Mouse (Mus musculus) ovary, postnatal 14 days (tissue): ENCODE results near the gene Iqschfp.

Source experiments
- DNase-seq: peaks from one replicate; pipeline ENCODE4 v3.0.0; 2022; ENCODE audit warnings: low spot score

Gene Iqschfp

DNA sequence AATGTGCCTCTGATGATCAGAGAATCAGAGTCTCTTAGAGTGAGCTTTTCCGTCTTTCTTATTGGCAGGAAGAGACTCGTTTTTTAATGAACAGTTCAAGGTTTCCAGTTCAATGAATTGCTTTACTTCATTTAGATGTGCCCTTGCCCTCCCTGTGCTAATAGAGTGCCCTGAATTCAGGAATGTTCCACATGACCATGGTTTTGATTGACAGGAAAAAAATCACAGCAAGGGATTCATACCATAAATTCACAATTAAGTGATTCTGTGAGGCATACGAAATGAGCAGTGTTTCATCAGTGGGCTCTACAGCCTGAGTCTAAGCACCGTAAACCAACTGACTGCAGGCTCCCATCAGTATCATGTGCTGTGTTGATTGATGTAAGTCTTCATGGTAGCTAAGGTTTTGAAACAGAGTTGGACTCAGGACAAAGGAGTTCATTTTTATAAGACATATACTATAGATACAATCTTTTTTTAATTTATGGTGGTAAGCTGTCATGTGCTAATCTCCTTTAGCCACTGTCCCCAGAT lies 312.0 kb downstream of the Iqschfp start:
- DNase-seq = no peak

DNA sequence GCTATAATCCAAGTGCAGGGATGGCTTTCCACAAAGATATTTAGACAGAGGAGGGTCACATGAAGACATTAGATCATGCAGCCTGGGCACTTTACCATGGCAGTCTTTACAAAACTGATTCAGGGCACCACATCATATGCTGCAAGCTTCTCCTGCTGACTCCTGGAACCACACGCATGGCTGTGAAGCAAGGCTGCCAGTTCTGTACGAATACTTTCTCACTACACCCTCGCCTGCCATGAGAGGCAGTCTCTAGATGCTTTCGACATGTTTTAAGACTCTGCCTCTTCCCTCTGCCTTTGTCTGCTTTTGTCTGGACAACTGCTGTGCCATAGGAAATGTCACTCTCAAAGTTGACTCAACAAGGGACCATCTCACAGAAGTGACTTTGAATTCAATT lies 318.4 kb downstream of the Iqschfp start:
- DNase-seq = no peak

DNA sequence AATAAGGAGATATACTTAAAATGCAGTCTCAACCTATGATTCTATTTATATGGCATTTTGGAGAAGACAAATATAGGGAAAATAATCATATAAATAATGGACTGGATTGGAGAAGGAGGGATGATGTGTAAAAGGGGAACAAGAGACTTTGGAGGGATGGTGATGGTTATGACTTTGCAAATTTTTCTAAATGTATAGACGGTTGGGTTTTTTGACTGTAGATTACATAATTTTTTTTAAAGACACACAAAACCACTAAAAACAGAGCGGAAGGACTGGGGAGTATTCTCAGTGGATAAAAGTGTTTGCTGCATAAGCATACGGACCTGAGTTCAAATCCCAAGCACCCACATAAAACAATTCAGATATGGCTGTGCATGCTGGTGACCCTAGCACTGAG lies 329.4 kb downstream of the Iqschfp start:
- no peak for DNase-seq

DNA sequence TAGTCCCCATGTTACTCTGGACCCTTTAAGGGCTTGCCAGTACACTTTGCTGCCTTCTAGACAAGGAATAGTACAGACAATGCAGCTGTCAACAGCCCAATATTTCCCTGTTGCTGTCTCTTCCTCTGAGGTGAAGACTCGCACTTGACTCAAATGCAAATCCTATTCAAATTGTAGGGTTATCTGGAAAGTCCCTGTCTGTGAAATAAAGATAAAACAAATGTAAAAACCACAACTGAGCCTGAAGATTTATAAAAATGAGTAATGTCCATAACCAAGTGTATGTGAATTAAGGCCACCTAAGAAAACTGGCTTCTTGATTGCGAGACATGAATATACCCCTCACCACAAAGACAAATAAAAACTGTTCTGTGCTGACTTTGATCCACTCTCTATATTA lies 347.9 kb downstream of the Iqschfp start:
- DNase-seq = no peak

DNA sequence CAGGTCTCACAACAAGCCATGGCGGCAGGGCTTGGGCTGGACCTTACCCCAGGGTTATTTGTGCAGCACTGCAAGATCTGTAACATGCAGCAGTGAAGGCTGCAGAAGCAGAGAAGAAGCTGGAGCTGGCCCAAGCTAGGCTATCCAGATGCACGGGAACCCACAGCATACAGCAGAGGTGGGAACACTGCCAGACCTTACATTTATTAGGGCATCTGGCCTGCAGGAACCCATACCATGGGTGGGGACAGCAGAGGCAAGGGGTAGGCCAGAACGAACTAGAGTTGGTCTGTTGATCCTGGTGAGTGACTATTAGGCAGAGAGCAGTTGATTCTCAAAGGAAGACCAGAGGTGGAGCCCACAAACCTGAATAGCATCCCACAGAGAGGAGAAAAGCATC lies 351.2 kb downstream of the Iqschfp start:
- no peak for DNase-seq

DNA sequence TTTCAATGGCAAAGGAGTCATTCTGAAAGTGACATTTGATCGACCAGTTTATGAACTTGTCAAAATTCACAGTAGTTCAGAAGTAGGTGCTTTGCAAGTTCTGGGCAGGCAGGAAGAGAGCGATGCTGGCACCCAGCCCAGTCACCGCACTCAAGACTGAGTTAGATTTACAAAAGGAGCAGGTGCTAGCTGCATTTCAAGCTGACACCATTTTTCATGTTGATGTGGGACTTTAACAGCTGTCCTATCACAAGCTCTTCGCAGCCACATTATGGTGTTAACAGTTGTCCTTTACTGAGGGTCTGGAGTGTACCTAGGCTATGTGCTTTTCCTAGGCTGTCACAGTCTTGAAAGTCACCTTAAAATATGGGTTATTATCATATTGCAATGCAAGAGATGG lies 354.1 kb downstream of the Iqschfp start:
- no peak for DNase-seq

DNA sequence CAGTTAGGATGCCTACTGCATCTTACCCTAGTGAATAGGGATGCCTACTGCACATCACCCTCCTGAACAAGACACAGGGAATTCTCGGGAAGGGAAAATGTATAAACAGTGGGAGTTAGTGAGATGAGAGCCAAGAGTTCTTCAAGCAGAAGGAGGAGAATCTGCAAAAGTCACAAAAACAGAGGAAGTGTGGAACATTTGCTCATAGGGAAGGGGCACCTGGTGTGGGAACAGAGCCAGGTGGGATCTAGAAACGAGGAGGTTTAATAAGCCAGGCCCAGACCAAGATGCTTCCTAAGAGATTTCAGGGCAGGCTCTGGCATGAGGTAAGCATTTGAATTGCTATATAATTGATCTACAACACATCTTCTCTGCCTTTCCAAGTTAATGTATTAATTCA lies 358.6 kb downstream of the Iqschfp start:
- DNase-seq = no peak

DNA sequence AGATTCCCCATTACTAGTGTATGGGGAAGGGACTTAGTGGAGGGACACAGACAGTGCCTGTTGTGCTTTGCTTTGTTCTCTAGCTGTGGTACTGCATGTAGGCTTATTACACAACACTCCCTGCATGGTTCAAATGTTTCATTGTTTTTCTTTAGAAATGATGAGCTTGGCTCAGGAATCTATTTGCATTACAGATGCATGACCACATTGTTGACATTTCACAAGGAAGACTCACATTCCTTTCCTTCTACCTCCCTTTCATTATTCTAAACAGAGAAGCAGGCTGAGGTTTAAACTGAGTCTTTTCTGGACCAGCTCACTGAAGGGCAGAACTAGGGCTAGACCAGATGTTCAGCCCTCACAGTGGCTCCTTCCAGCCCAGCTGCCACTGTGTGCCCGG lies 360.3 kb downstream of the Iqschfp start:
- DNase-seq = no peak

DNA sequence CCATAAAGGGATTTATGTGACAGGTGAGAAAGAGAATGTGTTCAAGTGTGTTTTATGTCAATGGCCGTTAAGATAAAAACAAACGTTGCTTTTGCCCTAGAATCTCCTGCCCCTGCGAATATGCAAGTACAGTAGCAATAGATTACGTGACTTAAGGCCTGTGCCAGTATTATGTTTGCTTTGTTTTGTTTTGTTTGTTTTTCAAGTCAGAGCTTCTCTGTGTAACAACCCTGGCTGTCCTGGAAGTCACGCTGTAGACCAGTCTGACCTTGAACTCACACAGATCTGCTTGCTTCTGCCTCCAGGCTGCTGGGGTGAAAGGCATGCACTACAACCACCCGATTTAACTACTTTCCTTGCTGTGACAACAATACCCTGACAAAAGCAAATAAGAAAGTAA lies 370.3 kb downstream of the Iqschfp start:
- no peak for DNase-seq

DNA sequence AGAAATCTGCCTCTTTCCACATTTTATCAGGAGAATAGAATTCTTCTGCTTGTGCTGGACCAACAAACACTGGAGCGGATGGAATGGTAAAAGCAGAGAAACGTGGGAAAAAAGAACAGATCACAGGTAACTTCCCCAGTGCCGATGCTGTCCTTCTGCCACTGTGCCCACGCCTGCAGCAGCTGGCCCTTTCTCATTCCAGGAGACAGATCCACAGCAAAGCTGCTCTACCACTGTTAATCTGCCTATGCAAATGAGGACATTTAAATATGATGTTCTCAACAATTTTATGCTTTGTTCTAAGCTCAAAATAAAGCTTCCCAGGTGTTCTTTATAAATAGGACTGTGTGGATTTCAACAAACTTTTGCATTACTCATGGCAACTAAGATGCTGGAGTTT lies 375.9 kb downstream of the Iqschfp start:
- DNase-seq = no peak

DNA sequence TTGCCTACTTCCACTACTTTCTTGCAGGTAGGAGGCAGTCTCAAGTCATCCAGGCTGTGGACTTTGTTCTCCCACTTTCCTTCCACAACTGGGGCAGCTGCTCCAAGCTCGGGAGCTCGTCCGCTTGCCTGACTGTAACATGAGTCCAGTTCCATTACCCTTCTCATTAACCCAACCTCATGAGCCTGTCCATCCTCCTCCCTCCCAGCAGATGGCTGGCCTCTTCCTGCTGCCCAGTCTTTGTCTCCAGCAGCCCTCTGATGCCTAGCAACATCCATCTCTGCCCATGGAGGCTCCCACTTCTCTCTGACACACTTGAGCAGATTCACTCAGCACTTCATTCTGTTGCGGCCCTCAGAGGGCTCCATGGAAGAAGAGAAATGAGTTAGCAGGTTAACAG lies 377.2 kb downstream of the Iqschfp start:
- no peak for DNase-seq

DNA sequence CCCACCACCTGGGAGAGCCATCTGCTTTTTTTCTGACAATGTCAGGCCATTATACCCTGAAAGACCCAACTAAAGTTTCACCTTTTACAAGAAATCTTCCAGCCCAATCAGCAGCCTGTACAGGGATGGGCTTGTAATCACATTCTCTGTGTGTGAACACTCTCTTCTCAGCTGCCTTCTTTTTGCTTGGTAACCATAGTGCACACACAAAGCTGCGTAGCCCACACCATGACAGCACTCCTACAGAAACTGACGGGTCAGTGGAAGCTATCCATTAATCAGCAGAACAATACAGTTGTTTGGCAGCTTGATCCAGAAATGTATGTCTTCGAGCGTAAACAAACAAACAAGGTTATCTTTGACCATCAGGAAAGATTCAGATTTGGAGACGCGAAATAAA lies 378.2 kb downstream of the Iqschfp start:
- no peak for DNase-seq

DNA sequence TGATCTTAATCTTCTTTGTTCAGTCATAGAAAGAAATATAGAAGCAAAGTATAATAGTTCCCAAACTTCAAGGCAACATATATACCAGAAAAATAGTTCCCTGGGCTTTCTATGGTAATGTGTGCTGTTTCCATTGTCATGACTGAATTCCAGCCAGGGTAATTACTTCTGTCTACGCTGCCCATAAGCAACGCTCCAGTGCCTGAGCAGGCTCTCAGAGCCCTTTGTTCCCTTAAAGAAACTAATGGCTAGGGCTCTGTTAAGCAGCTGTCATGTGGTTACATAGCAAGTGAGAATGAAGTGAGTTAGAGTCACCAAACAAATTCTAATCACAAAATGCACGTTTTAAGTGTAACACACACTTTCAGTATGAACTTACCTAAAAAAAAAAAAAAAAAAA lies 379.4 kb downstream of the Iqschfp start:
- no peak for DNase-seq

DNA sequence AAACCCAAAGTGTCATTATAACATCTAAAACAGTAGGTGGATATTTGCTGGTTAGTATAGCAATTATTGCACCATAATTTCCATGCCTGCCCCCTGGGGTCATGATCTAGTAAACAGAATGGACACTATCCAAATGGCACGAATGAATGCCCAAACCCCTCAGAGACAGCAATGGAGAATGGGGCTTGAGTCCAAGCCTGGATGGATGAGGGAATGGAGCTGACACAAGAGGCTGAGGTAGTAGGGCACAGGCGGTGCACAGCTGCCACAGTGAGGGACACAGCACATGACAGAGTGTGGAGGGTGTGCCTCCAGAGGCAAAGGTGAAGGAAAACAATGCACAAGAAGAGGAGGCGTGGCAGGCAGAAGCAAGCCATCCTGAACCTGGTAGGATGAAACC lies 379.8 kb downstream of the Iqschfp start:
- DNase-seq = no peak

DNA sequence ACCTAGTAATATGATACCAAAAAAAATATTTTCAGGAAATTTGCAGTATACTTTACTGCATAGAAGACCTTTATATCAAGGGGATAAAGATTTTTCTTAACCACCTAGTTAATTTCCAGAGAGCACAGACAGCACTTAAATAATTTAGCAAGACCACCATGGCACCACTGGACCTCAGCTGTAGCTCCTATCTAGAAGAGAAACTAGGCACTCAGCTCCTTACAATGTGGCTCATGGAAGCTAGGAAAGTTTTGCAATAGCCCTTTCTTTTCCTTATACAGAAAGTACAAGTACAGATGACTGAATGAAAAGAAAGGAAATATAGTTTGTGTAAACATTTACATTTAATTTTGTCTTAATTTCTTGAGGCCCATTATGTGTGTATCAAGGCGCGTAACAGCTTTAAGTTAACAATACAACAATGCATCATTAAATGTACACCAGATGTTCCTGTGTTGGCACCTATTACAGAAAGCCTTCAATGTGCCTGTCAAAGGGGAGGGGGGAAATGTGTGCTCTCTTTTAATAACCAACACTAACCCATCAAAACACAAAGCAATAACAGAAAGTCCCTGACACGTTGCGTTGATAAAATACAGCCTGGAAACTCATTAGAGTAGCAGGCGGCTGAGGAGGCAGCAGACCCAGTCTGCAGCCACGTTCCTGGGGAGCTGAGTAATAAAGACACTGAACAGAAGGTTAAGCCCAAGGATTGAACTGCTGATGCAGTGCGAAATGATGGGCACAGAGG lies 391.0 kb downstream of the Iqschfp start:
- no peak for DNase-seq

DNA sequence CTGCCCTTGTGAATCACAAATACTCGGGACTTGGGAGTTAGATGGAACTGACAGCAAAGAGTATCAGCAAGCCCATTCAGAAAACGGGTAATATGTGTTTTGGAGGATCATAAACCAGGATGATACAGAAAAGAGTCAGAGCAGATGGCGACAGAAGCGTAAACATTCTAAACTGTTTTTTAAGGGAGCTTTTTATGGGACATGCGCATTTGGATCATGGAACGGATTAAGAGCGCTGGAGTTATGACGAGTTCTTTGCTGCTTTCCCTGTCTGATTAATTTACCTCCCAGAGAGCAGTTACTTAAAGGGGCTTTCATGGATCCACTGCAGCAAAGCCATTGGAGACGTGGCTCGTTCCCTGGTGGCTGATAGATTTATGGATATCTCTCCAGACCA lies 391.6 kb downstream of the Iqschfp start:
- no peak for DNase-seq

DNA sequence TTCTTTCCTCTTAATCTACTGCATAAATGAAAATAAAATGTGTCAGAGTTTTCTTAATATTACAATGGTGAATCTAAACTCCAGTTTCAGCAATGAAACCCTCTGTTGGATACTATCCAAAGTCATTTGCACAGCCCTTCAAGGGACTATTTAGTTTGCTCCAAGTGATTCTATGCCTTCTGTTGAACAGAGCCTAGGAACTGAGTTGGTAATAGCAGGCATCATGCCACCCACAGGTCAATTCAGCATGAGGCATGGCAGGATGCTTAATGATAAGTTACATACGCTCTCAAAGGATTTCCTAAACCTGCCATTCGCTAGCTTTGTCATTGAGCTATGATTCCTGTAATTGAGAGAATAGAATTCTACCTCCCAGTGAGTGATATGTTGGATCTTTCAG lies 392.5 kb downstream of the Iqschfp start:
- DNase-seq = no peak

DNA sequence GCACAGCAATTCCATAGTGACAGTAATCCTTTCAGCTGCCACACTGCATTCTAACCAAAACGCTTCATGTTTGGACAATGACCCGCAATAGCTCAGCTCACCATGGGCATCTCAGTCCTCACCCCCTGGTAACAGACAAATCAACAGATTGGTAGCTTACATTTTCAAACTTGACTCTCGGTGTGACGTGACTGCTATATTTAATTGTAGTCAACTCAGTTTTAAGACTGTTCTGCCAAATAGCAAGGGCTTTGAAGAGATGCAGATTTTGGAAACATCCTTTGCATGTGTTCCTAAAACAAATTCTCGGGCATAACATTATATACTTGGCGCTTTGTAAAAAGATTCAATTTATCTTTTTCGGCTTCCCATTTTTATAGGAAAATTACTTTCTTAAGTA lies 404.7 kb downstream of the Iqschfp start:
- no peak for DNase-seq

DNA sequence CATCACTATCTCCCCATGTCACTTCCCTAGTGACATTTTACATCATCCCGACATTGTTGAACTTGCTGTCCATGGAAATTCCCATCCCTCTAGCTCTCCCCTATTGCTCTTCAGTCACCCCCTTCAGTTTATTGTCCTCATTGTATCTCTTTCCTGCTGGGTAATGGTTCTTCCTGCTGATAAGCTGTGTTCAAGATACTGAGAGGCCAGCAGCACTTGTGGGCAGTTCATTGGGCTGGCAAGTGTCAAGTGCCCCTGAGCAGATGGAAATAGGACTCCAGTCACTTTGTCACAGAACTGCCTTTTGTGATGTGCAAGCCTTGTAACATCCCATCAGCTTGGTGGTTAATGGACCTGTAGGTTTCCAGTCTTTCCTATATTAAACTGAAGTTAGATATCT lies 413.6 kb downstream of the Iqschfp start:
- DNase-seq = no peak

DNA sequence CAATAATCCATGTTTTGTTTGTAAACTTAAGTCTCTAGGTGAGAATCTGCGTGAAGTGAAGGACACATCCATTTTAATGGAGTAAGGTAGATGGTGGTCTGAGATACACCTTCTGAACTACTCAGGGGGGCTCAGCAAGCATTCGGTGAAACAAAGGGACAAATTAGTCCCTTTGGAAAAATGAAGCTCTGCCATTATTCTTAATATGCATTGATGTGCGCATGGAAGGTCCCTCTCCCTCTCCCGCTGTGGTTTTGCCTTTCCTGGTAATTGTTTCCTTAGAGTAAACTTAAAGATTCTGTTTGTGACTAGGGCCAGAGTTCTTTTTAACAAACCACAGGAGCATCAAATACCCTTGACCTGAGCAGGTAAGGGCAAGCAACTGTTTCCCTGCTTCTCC lies 414.7 kb downstream of the Iqschfp start:
- DNase-seq = no peak

DNA sequence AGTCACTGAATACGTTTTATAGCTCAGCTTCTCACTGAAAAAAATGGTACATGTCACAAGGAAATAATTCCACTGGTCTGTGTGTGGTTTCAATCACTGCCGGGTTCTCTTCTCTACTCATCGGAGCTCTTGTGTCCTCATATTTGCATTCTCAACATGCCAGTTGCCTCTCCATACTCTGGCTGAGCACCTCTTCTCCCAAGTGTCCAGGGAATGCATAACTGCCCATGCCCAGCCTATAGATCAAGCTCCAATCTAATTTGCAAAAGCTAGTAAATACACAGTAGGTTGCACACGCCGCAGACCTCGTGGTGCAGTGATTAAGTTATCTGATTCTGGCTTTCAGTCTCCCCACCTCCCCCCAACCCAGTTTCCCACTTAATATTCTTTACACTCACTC lies 433.5 kb downstream of the Iqschfp start:
- no peak for DNase-seq

DNA sequence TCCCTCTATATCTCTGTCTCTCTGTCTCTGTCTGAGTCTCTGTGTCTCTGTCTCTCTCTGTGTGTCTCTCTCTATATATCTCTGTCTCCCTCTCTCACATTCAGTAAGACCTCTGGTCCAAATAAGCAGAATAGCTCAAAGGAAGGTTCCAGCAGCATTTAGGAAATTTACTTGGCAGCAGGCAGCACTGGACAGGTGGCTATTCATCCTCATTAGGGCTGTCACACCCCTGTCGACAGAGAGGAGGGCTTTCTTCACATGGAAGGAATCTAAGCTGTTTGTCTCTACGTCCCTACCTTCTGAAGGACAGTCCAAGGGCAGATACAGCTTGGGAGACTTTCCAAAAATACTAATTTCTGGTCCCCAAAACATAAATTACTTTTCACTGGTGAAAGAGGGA lies 440.5 kb downstream of the Iqschfp start:
- DNase-seq = no peak

DNA sequence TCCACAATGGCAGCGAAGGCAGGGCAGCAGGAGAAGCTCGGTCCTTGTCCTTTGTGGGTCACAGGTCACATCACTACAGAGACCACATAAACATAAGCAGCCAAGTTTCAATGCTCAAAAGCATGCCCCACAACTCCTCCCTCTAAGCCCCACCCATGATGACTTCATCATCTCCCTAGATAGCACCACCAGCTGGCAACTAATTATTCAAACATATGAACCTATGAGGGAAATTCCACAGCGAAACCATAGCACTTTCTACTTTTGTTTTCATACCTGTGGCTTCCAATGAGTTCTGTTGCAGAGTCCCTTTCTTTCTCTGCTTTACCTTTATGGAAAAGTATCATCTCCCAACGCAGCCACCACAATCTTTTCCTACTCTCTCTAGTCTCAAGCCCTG lies 443.5 kb downstream of the Iqschfp start:
- DNase-seq = no peak

DNA sequence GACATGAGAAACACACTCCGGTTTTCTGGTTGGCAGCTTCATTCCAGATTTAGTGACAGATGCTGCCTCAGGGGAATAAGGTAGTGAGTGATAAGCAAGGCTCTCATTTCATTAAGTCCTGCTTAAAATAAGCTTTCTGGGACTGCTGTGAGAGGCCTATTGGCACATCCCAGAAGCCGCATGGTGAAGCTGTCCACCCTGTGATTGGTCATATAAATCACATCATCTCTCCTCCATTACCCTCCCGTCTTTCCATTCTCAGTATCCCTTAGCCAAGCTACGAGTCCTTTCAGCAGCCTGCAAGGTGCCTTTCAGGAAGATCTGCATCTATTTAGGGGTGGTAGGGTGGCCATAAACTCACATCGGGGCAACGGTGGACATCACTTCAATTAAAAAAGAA lies 458.6 kb downstream of the Iqschfp start:
- no peak for DNase-seq
